Mouse (Mus musculus) forebrain, embryonic 16.5 days (tissue): ENCODE results near the gene Dlgap5. TPM values are rescaled to one million over a fixed set of nuclear protein-coding genes. Genes with fewer than 3 reads are reported as not detected.

Source experiments
- ATAC-seq: fragments of 200-750 bp; cut with Nextera tagmentation; 2 replicates; pipeline ENCODE4 v1.8.0; 2017; ENCODE audit warnings: mild to moderate bottlenecking, moderate library complexity
- H3K27ac ChIP-seq: fragments of 300-500 bp; sonication (generic); 2 replicates; pipeline ENCODE4 v1.5.1; 2014; ENCODE audit warnings: low read length, control low read depth
- H3K27me3 ChIP-seq: fragments of 300-500 bp; sonication (generic); replicated peaks from 2 replicates; pipeline ENCODE4 v1.6.1; 2014; ENCODE audit warnings: low read length; ENCODE audit not compliant: control insufficient read depth, insufficient read depth
- H3K36me3 ChIP-seq: fragments of 300-500 bp; sonication (generic); 2 replicates; pipeline ENCODE4 v1.6.1; 2014; ENCODE audit not compliant: control insufficient read depth, insufficient read depth
- H3K4me1 ChIP-seq: fragments of 300-500 bp; sonication (generic); replicated peaks from 2 replicates; pipeline ENCODE4 v1.6.1; 2014; ENCODE audit warnings: low read length; ENCODE audit not compliant: control insufficient read depth, insufficient read depth
- H3K4me2 ChIP-seq: fragments of 300-500 bp; sonication (generic); 2 replicates; pipeline ENCODE4 v1.6.1; 2014; ENCODE audit warnings: mild to moderate bottlenecking, low read length, control low read depth
- H3K4me3 ChIP-seq: fragments of 300-500 bp; sonication (generic); replicated peaks from 2 replicates; pipeline ENCODE4 v1.5.1; 2014; ENCODE audit warnings: mild to moderate bottlenecking, low read length, control low read depth
- H3K9ac ChIP-seq: fragments of 300-500 bp; sonication (generic); replicated peaks from 2 replicates; pipeline ENCODE4 v1.6.1; 2014; ENCODE audit warnings: low read depth, low read length, control low read depth
- H3K9me3 ChIP-seq: fragments of 300-500 bp; sonication (generic); 2 replicates; pipeline ENCODE4 v1.6.1; 2016; ENCODE audit warnings: low read length; ENCODE audit not compliant: control insufficient read depth
- WGBS: fragments of 180-500 bp; shearing (Covaris S2); extraction: QIAGEN DNeasy Blood & Tissue Kit; methylation state at CpG from one replicate; pipeline ENCODE4 v1.1.7; 2014; 5-methylcytosine and 5-hydroxymethylcytosine counted together
- polyA plus RNA-seq: library from polyadenylated mRNA; unstranded; fragments of >200 nt; fragmentation: Nextera tagmentation; extraction: Ambion mirVana; gene quantifications from 2 replicates; pipeline ENCODE4 v1.2.1, GENCODE M21; 2015

The Dlgap5 gene
- polyA plus RNA-seq, 1 experiment from 2014 or later = 15.9 TPM

DNA sequence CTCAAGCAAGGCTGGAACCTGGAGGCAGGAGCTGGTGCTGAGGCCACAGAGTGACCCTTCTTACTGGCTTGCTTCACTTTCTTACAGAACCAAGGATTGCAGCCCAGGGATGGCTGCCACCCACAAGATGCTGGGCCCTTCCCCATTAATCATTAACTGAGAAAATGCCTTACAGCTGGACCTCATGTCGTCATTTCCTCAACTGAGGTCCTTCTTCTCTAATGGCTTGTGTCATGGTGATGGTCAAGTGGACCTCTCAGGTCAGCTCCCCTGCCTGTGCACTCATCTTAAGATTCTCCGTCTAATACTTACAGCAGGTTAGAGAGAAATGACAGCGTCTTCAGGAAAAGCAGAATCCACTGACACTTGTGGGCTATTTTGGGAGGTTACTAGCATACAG, 861 bp downstream of the Dlgap5 start:
- peak overlapping the region; percentile 81 for H3K4me2 ChIP-seq
- H3K36me3 ChIP-seq = no peaks in the 10 kb centered on the region
- no peaks in the 10 kb centered on the region for H3K27me3 ChIP-seq
- no peak overlapping the region for H3K27ac ChIP-seq
- 40% methylated on average over 3 of the region's 3 CpGs for WGBS
- H3K4me1 ChIP-seq = peaks cover 16% of the 10 kb centered on the region
- H3K9ac ChIP-seq = peak overlapping the region; percentile 13; the same call in 1 of the 2 replicates
- peak overlapping the region; percentile 59 for H3K4me3 ChIP-seq
- H3K9me3 ChIP-seq = no peaks in the 10 kb centered on the region
- ATAC-seq = no peak

DNA sequence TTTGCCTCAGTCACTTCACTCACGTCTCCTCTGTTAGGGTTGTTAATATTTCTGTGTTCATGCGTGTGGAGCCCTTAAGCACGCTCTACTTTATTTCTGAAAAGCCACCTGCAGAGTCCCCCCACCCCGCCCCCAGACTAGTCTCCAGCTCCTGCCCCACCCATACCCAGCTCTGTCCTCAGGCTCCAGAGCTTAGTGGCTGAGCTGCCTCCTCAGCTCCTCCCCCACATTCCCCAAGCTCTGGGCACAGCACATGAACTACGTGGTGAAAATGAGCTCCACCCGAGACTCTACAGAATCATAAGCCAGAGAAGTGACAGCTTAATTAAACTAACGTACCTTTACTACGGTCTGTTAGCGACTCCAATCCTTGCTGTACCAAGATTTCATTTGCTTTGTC, 12.2 kb downstream of the Dlgap5 start:
- Histone ChIP-seq H3K36me3 (peaks cover 4% of the 10 kb centered on the region; the same call in 1 of the 2 replicates), H3K9ac (no peak overlapping the region)
- WGBS = 83% methylated on average over 9 of the region's 9 CpGs

DNA sequence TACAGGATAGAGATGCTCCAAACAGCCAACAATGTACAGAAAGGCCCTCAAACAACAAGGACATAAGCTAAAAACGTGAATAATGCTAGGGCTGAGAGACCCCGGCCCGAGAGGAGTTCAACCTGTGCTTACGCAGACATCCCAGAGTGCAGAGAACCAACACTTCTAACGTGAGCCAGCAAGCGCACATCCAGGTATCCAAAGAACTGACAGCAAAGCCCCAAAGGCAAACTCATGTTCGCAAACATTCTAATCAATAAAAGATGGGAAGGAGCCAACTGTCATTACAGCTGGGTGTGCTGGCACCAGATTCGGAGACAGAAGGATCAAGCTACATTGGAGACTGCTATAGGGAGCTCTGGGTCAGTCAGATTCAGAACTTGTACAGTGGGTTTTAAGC, 15.5 kb downstream of the Dlgap5 start:
- no peaks in the 10 kb centered on the region for H3K27me3 ChIP-seq
- ATAC-seq = no peak
- H3K9me3 ChIP-seq = no peaks in the 10 kb centered on the region
- 95% methylated on average over 8 of the region's 8 CpGs for WGBS
- H3K27ac ChIP-seq = no peak overlapping the region
- no peak overlapping the region for H3K9ac ChIP-seq
- no peak overlapping the region for H3K4me2 ChIP-seq
- H3K4me1 ChIP-seq = no peaks in the 10 kb centered on the region
- no peaks in the 10 kb centered on the region; the same call in 1 of the 2 replicates for H3K36me3 ChIP-seq
- no peak overlapping the region for H3K4me3 ChIP-seq

More for the DNA sequence above, 12.2 kb downstream of the Dlgap5 start:
- no peaks in the 10 kb centered on the region for H3K9me3 ChIP-seq
- no peaks in the 10 kb centered on the region for H3K4me1 ChIP-seq
- H3K4me2 ChIP-seq = no peak overlapping the region
- ATAC-seq = no peak
- H3K27ac ChIP-seq = no peak overlapping the region
- H3K27me3 ChIP-seq = no peaks in the 10 kb centered on the region
- no peak overlapping the region for H3K4me3 ChIP-seq

DNA sequence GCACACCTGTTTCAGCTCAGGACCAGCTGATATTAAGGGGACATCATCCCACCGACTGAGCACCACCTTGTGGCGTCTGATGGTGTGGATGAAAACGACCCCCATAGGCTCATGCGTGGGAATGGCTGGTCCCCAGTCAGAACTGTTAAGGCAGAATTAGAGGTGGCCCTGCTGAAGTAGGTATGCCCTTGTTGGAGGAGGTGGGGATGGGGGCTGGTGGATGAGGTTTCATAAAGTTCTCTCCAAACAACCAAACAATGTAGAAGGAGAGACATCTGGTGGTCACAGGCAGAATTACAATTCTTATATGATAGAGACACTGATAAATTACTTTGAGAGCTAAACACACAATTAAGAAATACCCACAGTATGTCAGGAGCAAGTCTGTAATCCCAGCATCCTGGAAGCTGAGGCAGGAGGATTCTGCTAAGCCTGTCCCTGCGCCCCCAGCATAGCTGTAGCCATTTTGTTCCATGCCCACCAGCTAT, 22.0 kb downstream of the Dlgap5 start:
- H3K4me1 ChIP-seq = no peaks in the 10 kb centered on the region
- 71% methylated on average over 5 of the region's 5 CpGs for WGBS
- H3K27me3 ChIP-seq = no peaks in the 10 kb centered on the region
- H3K4me2 ChIP-seq = no peak overlapping the region
- peak; percentile 71 for ATAC-seq
- no peaks in the 10 kb centered on the region; the same call in 1 of the 2 replicates for H3K36me3 ChIP-seq
- H3K9ac ChIP-seq = no peak overlapping the region
- no peaks in the 10 kb centered on the region for H3K9me3 ChIP-seq
- H3K4me3 ChIP-seq = no peak overlapping the region
- no peak overlapping the region for H3K27ac ChIP-seq

DNA sequence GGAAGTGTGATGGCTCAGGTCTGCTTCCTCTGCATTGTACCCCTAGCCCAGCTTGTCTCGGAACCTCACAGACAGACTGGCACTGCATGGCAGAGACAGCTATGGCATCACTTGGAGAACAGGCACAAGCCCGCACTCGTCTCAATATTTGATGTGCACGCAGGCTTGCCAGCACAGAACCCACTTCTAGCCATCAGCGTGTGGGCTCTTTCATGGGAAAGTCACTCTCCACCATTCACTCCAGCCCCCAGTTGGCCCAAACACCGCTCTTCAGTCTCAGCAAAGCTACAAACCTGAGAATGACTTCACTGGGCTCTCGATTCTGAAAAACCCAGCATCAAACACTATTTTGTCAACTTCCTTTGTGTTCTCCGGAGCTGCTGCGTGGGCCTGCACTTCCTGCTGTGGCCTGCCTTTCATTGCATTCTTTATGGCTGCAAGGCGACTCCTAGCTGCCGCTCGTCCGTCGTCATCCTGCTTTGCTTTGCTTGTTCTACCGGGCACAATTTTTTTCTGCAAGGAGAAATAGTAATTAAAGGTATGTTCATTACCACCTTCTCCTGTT, 22.7 kb downstream of the Dlgap5 start:
- 66% methylated on average over 15 of the region's 15 CpGs for WGBS
- no peaks in the 10 kb centered on the region; the same call in 1 of the 2 replicates for H3K36me3 ChIP-seq

DNA sequence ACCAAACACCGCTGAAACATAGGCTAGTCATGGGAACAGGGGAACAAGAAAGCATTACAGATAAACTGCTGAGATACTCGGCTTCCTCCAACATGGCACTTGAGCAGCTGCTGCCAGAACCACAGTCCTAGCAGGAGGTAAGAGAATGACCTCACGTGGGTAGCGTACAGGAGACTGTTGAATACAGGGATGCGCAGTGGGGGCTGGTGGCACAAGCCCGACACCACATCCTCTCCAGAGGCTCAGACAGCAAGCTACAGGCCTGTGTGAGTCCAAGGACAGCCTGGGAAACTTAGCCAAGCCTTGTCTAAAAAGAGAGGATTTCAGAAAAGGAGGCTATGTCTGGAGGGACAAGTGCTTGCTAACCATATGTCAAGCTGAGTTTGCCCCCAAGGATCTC, 23.2 kb downstream of the Dlgap5 start:
- Histone ChIP-seq H3K4me2 (no peak overlapping the region), H3K27me3 (no peaks in the 10 kb centered on the region), H3K4me3 (no peak overlapping the region), H3K9me3 (no peaks in the 10 kb centered on the region), H3K4me1 (no peaks in the 10 kb centered on the region), H3K27ac (no peak overlapping the region), H3K9ac (no peak overlapping the region), H3K36me3 (no peaks in the 10 kb centered on the region; the same call in 1 of the 2 replicates)
- 96% methylated on average over 6 of the region's 6 CpGs for WGBS
- no peak for ATAC-seq

More for the DNA sequence above, 22.7 kb downstream of the Dlgap5 start:
- H3K27ac ChIP-seq = no peak overlapping the region
- H3K9me3 ChIP-seq = no peaks in the 10 kb centered on the region
- ATAC-seq = no peak
- no peak overlapping the region for H3K9ac ChIP-seq
- H3K27me3 ChIP-seq = no peaks in the 10 kb centered on the region
- no peaks in the 10 kb centered on the region for H3K4me1 ChIP-seq
- no peak overlapping the region for H3K4me3 ChIP-seq
- no peak overlapping the region for H3K4me2 ChIP-seq

DNA sequence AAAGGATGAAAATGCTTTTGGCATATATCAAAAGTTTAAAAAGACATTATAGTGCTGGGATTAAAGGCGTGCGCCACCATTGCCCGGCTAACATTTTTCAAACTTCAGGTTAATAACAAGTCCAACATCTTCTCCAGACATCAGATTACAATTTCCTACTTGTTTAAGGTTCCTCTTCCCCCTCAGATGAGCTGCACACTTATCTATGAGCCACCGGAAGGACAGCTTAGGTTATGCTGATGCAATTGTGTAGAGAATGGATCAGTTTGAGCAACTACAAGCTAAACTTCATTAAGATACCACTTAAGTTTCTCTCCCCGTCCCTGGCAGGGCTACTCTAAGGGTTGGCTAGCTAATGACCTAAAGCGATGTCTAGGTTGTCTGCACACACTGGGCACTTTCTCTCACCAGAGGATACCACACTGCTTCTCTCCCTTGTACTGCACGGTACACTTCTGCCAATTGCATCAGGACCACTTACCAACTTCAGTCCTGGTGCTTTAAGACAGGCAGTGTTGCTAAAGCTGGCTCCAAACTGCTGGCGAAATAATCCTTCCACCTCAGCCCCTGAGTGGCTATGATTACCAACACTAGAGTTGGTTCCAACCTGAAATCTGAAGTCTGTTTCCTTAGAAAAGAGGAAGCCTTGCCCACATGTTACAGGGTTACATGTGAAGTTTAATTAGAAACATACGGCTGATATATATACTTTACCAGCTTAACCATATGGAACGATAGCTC, 24.7 kb downstream of the Dlgap5 start:
- Histone ChIP-seq H3K9me3 (no peaks in the 10 kb centered on the region), H3K4me3 (no peak overlapping the region), H3K27ac (no peak overlapping the region), H3K9ac (no peak overlapping the region), H3K36me3 (no peaks in the 10 kb centered on the region; the same call in 1 of the 2 replicates), H3K4me2 (no peak overlapping the region), H3K4me1 (no peaks in the 10 kb centered on the region), H3K27me3 (no peaks in the 10 kb centered on the region)
- no peak for ATAC-seq
- 96% methylated on average over 10 of the region's 10 CpGs for WGBS

DNA sequence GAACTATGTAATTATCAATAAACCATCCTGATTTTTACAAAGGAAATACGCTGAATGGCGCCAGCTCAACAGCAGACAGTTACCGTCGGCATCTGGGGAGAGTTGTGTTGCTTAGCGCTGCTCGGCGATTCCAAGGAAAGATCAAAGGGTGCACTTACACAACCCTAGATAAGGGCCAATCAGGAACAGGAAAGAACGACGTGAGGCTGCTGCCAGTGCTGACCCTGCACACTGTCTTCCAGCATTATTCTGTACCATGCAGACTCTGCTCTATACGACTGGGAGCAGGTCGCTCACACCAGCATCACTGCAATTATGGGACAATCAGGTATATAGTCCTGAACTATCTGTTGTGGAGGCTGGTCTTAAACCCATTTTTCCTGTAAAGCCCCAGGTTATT, 32.1 kb downstream of the Dlgap5 start:
- ATAC-seq = no peak
- H3K9ac ChIP-seq = no peak overlapping the region
- H3K27me3 ChIP-seq = no peaks in the 10 kb centered on the region
- no peak overlapping the region for H3K27ac ChIP-seq
- 86% methylated on average over 11 of the region's 11 CpGs for WGBS
- H3K4me1 ChIP-seq = no peaks in the 10 kb centered on the region
- H3K4me3 ChIP-seq = no peak overlapping the region
- H3K4me2 ChIP-seq = no peak overlapping the region
- no peaks in the 10 kb centered on the region for H3K9me3 ChIP-seq
- H3K36me3 ChIP-seq = no peaks in the 10 kb centered on the region; the same call in 1 of the 2 replicates

DNA sequence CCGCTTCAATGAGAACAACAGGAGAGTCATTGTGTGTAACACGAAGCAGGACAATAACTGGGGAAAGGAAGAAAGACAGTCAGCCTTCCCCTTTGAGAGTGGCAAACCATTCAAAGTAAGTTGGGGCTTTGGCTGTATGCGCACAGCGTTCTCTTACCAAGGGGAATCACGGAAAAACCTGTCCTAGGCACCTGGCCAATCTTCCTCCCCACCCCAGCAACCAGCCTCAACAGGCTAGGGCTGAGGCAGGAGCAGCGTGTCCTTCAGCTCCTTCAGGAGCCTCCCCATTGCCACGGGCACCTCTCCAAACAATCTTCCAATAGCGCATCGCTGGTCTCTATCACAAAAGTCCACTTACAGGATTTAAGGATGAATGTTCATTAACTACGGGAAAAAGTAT, 33.6 kb downstream of the Dlgap5 start:
- ATAC-seq = no peak

More for the DNA sequence above, 33.6 kb downstream of the Dlgap5 start:
- Histone ChIP-seq H3K4me3 (no peak overlapping the region), H3K27me3 (no peaks in the 10 kb centered on the region), H3K27ac (no peak overlapping the region), H3K9me3 (no peaks in the 10 kb centered on the region), H3K36me3 (no peaks in the 10 kb centered on the region; the same call in 1 of the 2 replicates), H3K9ac (no peak overlapping the region), H3K4me1 (no peaks in the 10 kb centered on the region), H3K4me2 (no peak overlapping the region)
- WGBS = 81% methylated on average over 10 of the region's 10 CpGs
